Mouse (Mus musculus) liver, postnatal 0 days (tissue): ENCODE measurements around the gene Wwox.

Source experiments
- CTCF ChIP-seq: sonication (generic); IDR thresholded peaks from 2 replicates; pipeline ENCODE4 v1.5.1; 2016; ENCODE audit warnings: antibody characterized with exemption, low read depth
- EP300 ChIP-seq: IDR thresholded peaks from 2 replicates; pipeline ENCODE4 v1.6.1; 2016; ENCODE audit warnings: antibody characterized with exemption, low read depth, mild to moderate bottlenecking

- TF ChIP-seq CTCF (no peak), EP300 (no peak)
Measured at GRCm38 (mm10) chr8:114401679-114402078, 37.8 kb upstream of the Wwox start.
